Mouse (Mus musculus): Measurements from ENCODE around the gene Gm20388.
"Not testable (repeated sequence)": the region's sequence is repeated elsewhere in the genome, so short reads cannot be mapped to it uniquely, and the experiment has no call there.

Gene Gm20388

GRCm38 (mm10) chr8:123401936-123402335, 3491.3 kb downstream of the Gm20388 start:
- no peak for DNase-seq (ENCODE audit: low spot score)

- no peak for DNase-seq (ENCODE audit: low spot score)
These were observed 3492.2 kb downstream of the Gm20388 start for GRCm38 (mm10) chr8:123402730-123403326.

GRCm38 (mm10) chr8:123404521-123404920, 3493.9 kb downstream of the Gm20388 start:
- no peak for DNase-seq (ENCODE audit: low spot score)

- DNase-seq (ENCODE audit: low spot score) = peak; percentile 46
These were observed 3496.1 kb downstream of the Gm20388 start, which contains the start of gene Mc1r for GRCm38 (mm10) chr8:123406786-123407185. Gene Mc1r, plus strand, starts transcription at chr8:123407107.

GRCm38 (mm10) chr8:123407612-123408011, 3497.0 kb downstream of the Gm20388 start:
- no peak for DNase-seq (ENCODE audit: low spot score)

GRCm38 (mm10) chr8:123408586-123409544, 3498.2 kb downstream of the Gm20388 start:
- no peak for DNase-seq (ENCODE audit: low spot score)

- DNase-seq (ENCODE audit: low spot score) = no peak
These were observed 3499.5 kb downstream of the Gm20388 start for GRCm38 (mm10) chr8:123410049-123410587.

- no peak for DNase-seq (ENCODE audit: low spot score)
These were observed 3500.1 kb downstream of the Gm20388 start for GRCm38 (mm10) chr8:123410788-123411187.

- peak; percentile 21 for DNase-seq (ENCODE audit: low spot score)
These were observed 3500.6 kb downstream of the Gm20388 start, which contains the start of gene Tubb3 for GRCm38 (mm10) chr8:123411246-123411645. Gene Tubb3, plus strand, starts transcription at chr8:123411424.

- no peak for DNase-seq (ENCODE audit: low spot score)
These were observed 3501.2 kb downstream of the Gm20388 start for GRCm38 (mm10) chr8:123411781-123412327.

- DNase-seq (ENCODE audit: low spot score) = no peak
These were observed 3502.0 kb downstream of the Gm20388 start for GRCm38 (mm10) chr8:123412560-123413170.

- DNase-seq (ENCODE audit: low spot score) = no peak
These were observed 3503.6 kb downstream of the Gm20388 start for GRCm38 (mm10) chr8:123414255-123414654.

- not testable (repeated sequence) for DNase-seq (ENCODE audit: low spot score)
These were observed 3504.5 kb downstream of the Gm20388 start for GRCm38 (mm10) chr8:123414997-123415696.

GRCm38 (mm10) chr8:123415967-123416943, 3505.6 kb downstream of the Gm20388 start:
- no peak for DNase-seq (ENCODE audit: low spot score)

- no peak for DNase-seq (ENCODE audit: low spot score)
These were observed 3506.4 kb downstream of the Gm20388 start for GRCm38 (mm10) chr8:123416944-123417555.

GRCm38 (mm10) chr8:123419711-123420110, 3509.1 kb downstream of the Gm20388 start:
- no peak for DNase-seq (ENCODE audit: low spot score)

- DNase-seq (ENCODE audit: low spot score) = no peak
These were observed 3510.1 kb downstream of the Gm20388 start for GRCm38 (mm10) chr8:123420525-123421281.

GRCm38 (mm10) chr8:123421325-123421724, 3510.7 kb downstream of the Gm20388 start:
- no peak for DNase-seq (ENCODE audit: low spot score)

Data from urinary bladder, postnatal 25 days (tissue).